Mouse (Mus musculus) splenic B cell, adult 2 months (primary cell): ENCODE data around the gene 3110009E18Rik.

Experiments
- DNase-seq: peaks from one replicate; pipeline ENCODE4 v3.0.0-alpha.2; 2011; ENCODE audit warnings: low read depth, low spot score
- H3K27me3 ChIP-seq: 2 replicates; pipeline ENCODE4 v1.6.1; 2012; ENCODE audit warnings: mild to moderate bottlenecking, low read length, moderate library complexity, mixed read lengths; ENCODE audit not compliant: control insufficient read depth, poor library complexity, insufficient read depth, severe bottlenecking
- H3K36me3 ChIP-seq: 2 replicates; pipeline ENCODE4 v1.6.1; 2012; ENCODE audit warnings: mild to moderate bottlenecking, low read length, moderate library complexity, mixed read lengths; ENCODE audit not compliant: control insufficient read depth, poor library complexity, insufficient read depth, severe bottlenecking

3110009E18Rik gene

GRCm38 (mm10) chr1:120120969-120121811, at the start of gene 3110009E18Rik, which contains the start of gene Dbi:
Gene 3110009E18Rik, plus strand, starts transcription at chr1:120121187.
Gene Dbi, minus strand, starts transcription at chr1:120121078.
- Histone ChIP-seq H3K27me3 (no peaks in the 10 kb centered on the region), H3K36me3 (peaks cover 1% of the 10 kb centered on the region; the same call in 1 of the 2 replicates)
- peak; percentile 95 for DNase-seq

- Histone ChIP-seq H3K36me3 (no peaks in the 10 kb centered on the region), H3K27me3 (no peaks in the 10 kb centered on the region)
- no peak for DNase-seq
Measured at GRCm38 (mm10) chr1:120072900-120073299, 48.1 kb upstream of the 3110009E18Rik start.

GRCm38 (mm10) chr1:120073519-120074306, 47.3 kb upstream of the 3110009E18Rik start, which contains the start of gene Tmem37:
Gene Tmem37, minus strand, starts transcription at chr1:120074074.
- Histone ChIP-seq H3K27me3 (no peaks in the 10 kb centered on the region), H3K36me3 (no peaks in the 10 kb centered on the region)
- DNase-seq: peak; percentile 17

- DNase-seq: no peak
- Histone ChIP-seq H3K36me3 (no peaks in the 10 kb centered on the region), H3K27me3 (no peaks in the 10 kb centered on the region)
Measured at GRCm38 (mm10) chr1:120074307-120074702, 46.7 kb upstream of the 3110009E18Rik start.

- no peaks in the 10 kb centered on the region for H3K36me3 ChIP-seq
- no peak for DNase-seq
- H3K27me3 ChIP-seq: no peaks in the 10 kb centered on the region
Measured at GRCm38 (mm10) chr1:120074931-120075330, 46.1 kb upstream of the 3110009E18Rik start.

GRCm38 (mm10) chr1:120075507-120075906, 45.5 kb upstream of the 3110009E18Rik start:
- no peaks in the 10 kb centered on the region for H3K36me3 ChIP-seq
- DNase-seq: no peak
- no peaks in the 10 kb centered on the region for H3K27me3 ChIP-seq

- H3K36me3 ChIP-seq: no peaks in the 10 kb centered on the region
- DNase-seq: no peak
- H3K27me3 ChIP-seq: no peaks in the 10 kb centered on the region
Measured at GRCm38 (mm10) chr1:120077746-120078410, 43.1 kb upstream of the 3110009E18Rik start.

GRCm38 (mm10) chr1:120080632-120081031, 40.4 kb upstream of the 3110009E18Rik start:
- H3K27me3 ChIP-seq: no peaks in the 10 kb centered on the region
- DNase-seq: no peak
- no peaks in the 10 kb centered on the region for H3K36me3 ChIP-seq

- no peaks in the 10 kb centered on the region for H3K36me3 ChIP-seq
- no peaks in the 10 kb centered on the region for H3K27me3 ChIP-seq
- no peak for DNase-seq
Measured at GRCm38 (mm10) chr1:120082957-120083585, 37.9 kb upstream of the 3110009E18Rik start.

- no peaks in the 10 kb centered on the region for H3K27me3 ChIP-seq
- H3K36me3 ChIP-seq: no peaks in the 10 kb centered on the region
- no peak for DNase-seq
Measured at GRCm38 (mm10) chr1:120083921-120084517, 37.0 kb upstream of the 3110009E18Rik start.

GRCm38 (mm10) chr1:120085696-120086095, 35.3 kb upstream of the 3110009E18Rik start:
- no peaks in the 10 kb centered on the region for H3K27me3 ChIP-seq
- DNase-seq: no peak
- no peaks in the 10 kb centered on the region for H3K36me3 ChIP-seq

GRCm38 (mm10) chr1:120086644-120087043, 34.3 kb upstream of the 3110009E18Rik start:
- no peaks in the 10 kb centered on the region for H3K36me3 ChIP-seq
- DNase-seq: no peak

GRCm38 (mm10) chr1:120089180-120089579, 31.8 kb upstream of the 3110009E18Rik start:
- Histone ChIP-seq H3K27me3 (no peaks in the 10 kb centered on the region), H3K36me3 (no peaks in the 10 kb centered on the region)
- DNase-seq: no peak

More at GRCm38 (mm10) chr1:120086644-120087043, 34.3 kb upstream of the 3110009E18Rik start:
- no peaks in the 10 kb centered on the region for H3K27me3 ChIP-seq
